Mouse (Mus musculus): Measurements from ENCODE around the gene Rflna.

GRCm38 (mm10) chr5:124969790-124970189 is 33.2 kb upstream of the Rflna start:
- TF ChIP-seq USF1 (IDR thresholded peaks at IDR 0.05; ENCODE audit: low read depth, low read length) (no peak), USF2 (conservative IDR thresholded peaks at IDR 0.05; ENCODE audit: low read depth, low read length) (no peak), CTCF (conservative IDR thresholded peaks at IDR 0.05 in 1 of 2, IDR thresholded peaks at IDR 0.05 in 1 of 2; ENCODE audit: low read depth in 2 of 2, low read length in 2 of 2) (no peak), PAX5 (IDR thresholded peaks at IDR 0.05; ENCODE audit: low read length) (no peak), IRF4 (IDR thresholded peaks at IDR 0.05; ENCODE audit: low read depth, low read length) (no peak), MEF2A (IDR thresholded peaks at IDR 0.05; ENCODE audit: borderline replicate concordance, low read depth, low read length) (no peak), MAX (IDR thresholded peaks at IDR 0.05; ENCODE audit: low read length) (no peak), ZNF384 (IDR thresholded peaks at IDR 0.05; ENCODE audit: low read depth, low read length) (no peak), JUN (IDR thresholded peaks at IDR 0.05; ENCODE audit: insufficient read depth, low read depth, low read length) (no peak), TBP (conservative IDR thresholded peaks at IDR 0.05; ENCODE audit: low read depth, low read length) (no peak)
